ENCODE assay signal across 14 mouse cellular contexts in genomic region chr12:95994963-95995362, GRCm38 (mm10).
"Had no signal": no experiment of that assay in that cellular context is flagged by ENCODE, and none has a peak within 500 bp of the region (broad histone marks: within the 10 kb centered on the region; RNA-seq: fewer than 3 reads in every experiment).

No protein-coding gene starts in this region.

- DNase-seq: kidney, adult 8-10 months; kidney, postnatal 25 days; lung, postnatal 10 days; lung, postnatal 4 days; right cerebral cortex, adult 18-20 months; thymus, postnatal 25 days had no signal

- H3K4me3 ChIP-seq: left cerebral cortex, adult 2 months; liver, embryonic 12.5 days; neural tube, embryonic 13.5 days had no signal

- H3K9ac ChIP-seq: liver, embryonic 12.5 days; lung, embryonic 14.5 days; neural tube, embryonic 13.5 days had no signal

- H3K4me1 ChIP-seq: liver, embryonic 12.5 days; neural tube, embryonic 13.5 days had no signal

- ATAC-seq: intestine, postnatal 0 days; liver, embryonic 12.5 days; midbrain, embryonic 16.5 days had no signal

- H3K9me3 ChIP-seq: liver, embryonic 12.5 days had no signal

- H3K27ac ChIP-seq: left cerebral cortex, adult 2 months; liver, embryonic 12.5 days; neural tube, embryonic 13.5 days; stomach, postnatal 0 days had no signal

- H3K27me3 ChIP-seq: liver, embryonic 12.5 days; neural tube, embryonic 13.5 days had no signal

- H3K4me2 ChIP-seq: liver, embryonic 12.5 days; lung, embryonic 14.5 days; midbrain, embryonic 11.5 days; neural tube, embryonic 13.5 days had no signal

- H3K36me3 ChIP-seq: liver, embryonic 12.5 days; neural tube, embryonic 13.5 days had no signal
